Mouse (Mus musculus): ENCODE data around the gene Slc19a1. TPM values are rescaled to one million over a fixed set of nuclear protein-coding genes. Genes with fewer than 3 reads are reported as not detected.

The Slc19a1 gene
- polyA plus RNA-seq, 1 experiment from 2014 or later, result 23.5 TPM

DNA sequence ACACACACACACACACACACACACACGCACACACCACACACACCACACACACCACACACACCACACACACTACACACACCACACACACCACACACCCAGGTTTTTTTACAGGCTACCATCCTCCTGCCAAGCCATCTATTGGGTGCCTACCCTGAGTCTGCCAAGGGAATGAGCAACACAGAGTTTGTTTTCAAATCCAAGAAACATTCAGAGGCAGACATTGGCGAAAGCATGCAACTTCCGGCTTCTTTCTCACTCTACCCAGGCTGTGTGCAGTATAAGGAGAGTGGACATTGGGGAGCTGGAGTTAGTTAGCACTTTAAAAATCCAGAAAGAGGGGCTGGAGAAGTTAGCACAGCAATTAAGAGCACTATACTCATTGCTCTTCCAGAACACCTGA lies 23.3 kb upstream of the Slc19a1 start:
- no peak overlapping the region for H3K9ac ChIP-seq (replicated peaks; ENCODE audit: low read length)
- no peaks in the 10 kb centered on the region for H3K9me3 ChIP-seq (replicated peaks; ENCODE audit: control insufficient read depth, low read length)
- 0 out of 2 replicates have a peak, but pooled peaks cover 5% of the 10 kb centered on the region for H3K4me1 ChIP-seq (ENCODE audit: control insufficient read depth, insufficient read depth, low read length)
- DNase-seq (ENCODE audit: low spot score), result no peak
- H3K27me3 ChIP-seq (ENCODE audit: control insufficient read depth, insufficient read depth, low read length), result no peaks in the 10 kb centered on the region
- ATAC-seq (replicated peaks; ENCODE audit: insufficient number of reproducible peaks, low FRiP score, low TSS enrichment, low read depth), result no peak
- H3K4me2 ChIP-seq (ENCODE audit: low read depth, low read length), result no peak overlapping the region
- H3K36me3 ChIP-seq (replicated peaks; ENCODE audit: control insufficient read depth, insufficient read depth, low read depth, low read length), result no peaks in the 10 kb centered on the region
- H3K4me3 ChIP-seq (ENCODE audit: low read depth, low read length), result no peak overlapping the region
- H3K27ac ChIP-seq (replicated peaks; ENCODE audit: low read depth, low read length), result no peak overlapping the region
- WGBS, result 74% methylated on average over 3 of the region's 3 CpGs

DNA sequence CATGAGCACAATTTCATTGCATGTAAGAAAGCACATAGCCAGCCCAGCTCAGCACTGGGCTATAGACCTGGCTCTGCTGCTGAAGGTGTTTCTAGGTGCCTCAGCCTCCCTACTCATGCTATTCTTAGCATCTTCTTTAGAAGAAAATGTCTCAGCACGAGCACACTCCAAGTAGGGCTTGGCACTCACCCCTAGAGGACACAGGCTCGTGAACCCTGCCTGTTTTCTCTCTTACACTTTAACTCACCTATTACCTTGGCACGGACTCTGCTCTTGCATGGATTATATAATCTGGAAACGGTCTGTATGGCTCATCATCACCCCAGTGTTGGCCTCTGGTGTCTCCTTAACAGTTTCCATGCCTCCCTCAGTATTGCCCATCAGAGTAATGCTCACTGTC lies 20.4 kb upstream of the Slc19a1 start:
- no peaks in the 10 kb centered on the region for H3K9me3 ChIP-seq (replicated peaks; ENCODE audit: control insufficient read depth, low read length)
- DNase-seq (ENCODE audit: low spot score) (no peak), ATAC-seq (replicated peaks; ENCODE audit: insufficient number of reproducible peaks, low FRiP score, low TSS enrichment, low read depth) (no peak)
- H3K4me3 ChIP-seq (ENCODE audit: low read depth, low read length), result no peak overlapping the region
- no peak overlapping the region for H3K27ac ChIP-seq (replicated peaks; ENCODE audit: low read depth, low read length)
- H3K27me3 ChIP-seq (ENCODE audit: control insufficient read depth, insufficient read depth, low read length), result no peaks in the 10 kb centered on the region
- 0 out of 2 replicates have a peak, but pooled peaks cover 5% of the 10 kb centered on the region for H3K4me1 ChIP-seq (ENCODE audit: control insufficient read depth, insufficient read depth, low read length)
- no peaks in the 10 kb centered on the region for H3K36me3 ChIP-seq (replicated peaks; ENCODE audit: control insufficient read depth, insufficient read depth, low read depth, low read length)
- H3K9ac ChIP-seq (replicated peaks; ENCODE audit: low read length), result no peak overlapping the region
- WGBS, result 83% methylated on average over 4 of the region's 4 CpGs
- no peak overlapping the region for H3K4me2 ChIP-seq (ENCODE audit: low read depth, low read length)

DNA sequence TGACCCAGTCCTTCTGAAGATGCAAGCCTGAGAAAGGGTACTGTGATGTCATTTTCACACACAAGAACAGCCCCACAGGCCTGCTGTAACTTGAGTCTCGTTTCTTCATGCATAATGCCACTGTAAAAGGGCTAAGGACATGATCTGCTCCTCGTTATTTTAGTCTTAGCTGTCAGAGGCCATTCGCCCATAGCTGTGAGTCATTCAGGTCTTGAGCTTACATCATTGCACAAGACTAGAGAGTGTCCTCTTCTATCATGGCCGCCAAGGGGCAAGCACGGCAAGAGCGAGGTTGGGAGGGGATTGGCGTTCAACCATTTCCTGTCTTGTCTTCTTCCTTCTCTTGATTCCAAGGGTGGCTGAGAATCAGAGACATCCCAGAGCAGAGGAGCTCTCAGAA lies 16.0 kb upstream of the Slc19a1 start:
- no peak overlapping the region for H3K4me2 ChIP-seq (ENCODE audit: low read depth, low read length)
- DNase-seq (ENCODE audit: low spot score) (no peak), ATAC-seq (replicated peaks; ENCODE audit: insufficient number of reproducible peaks, low FRiP score, low TSS enrichment, low read depth) (no peak)
- no peaks in the 10 kb centered on the region for H3K27me3 ChIP-seq (ENCODE audit: control insufficient read depth, insufficient read depth, low read length)
- H3K9ac ChIP-seq (replicated peaks; ENCODE audit: low read length), result no peak overlapping the region
- H3K4me1 ChIP-seq (ENCODE audit: control insufficient read depth, insufficient read depth, low read length), result no peaks in the 10 kb centered on the region
- no peaks in the 10 kb centered on the region for H3K36me3 ChIP-seq (replicated peaks; ENCODE audit: control insufficient read depth, insufficient read depth, low read depth, low read length)
- H3K27ac ChIP-seq (replicated peaks; ENCODE audit: low read depth, low read length), result no peak overlapping the region
- no peak overlapping the region for H3K4me3 ChIP-seq (ENCODE audit: low read depth, low read length)
- 81% methylated on average over 7 of the region's 7 CpGs for WGBS
- no peaks in the 10 kb centered on the region for H3K9me3 ChIP-seq (replicated peaks; ENCODE audit: control insufficient read depth, low read length)

DNA sequence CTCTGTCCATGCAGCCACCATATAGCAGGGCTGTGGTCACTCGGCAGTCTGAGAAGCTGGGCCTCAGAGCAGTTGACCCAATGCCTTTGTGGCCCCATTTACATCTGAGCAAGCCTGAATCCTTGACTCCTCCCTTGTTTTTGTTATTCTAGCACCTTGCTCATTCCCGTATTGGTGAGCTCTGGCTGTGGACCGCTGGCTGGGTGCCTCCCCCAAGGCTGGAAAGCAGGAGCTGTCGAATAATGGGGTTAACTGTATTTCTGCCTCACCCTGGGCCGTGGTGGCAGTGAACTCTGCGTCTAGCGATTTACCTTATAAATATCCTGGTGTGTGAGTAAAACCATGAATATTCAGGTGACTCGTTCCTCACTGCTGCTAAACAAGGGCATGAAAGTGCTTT lies 15.5 kb upstream of the Slc19a1 start:
- Histone ChIP-seq H3K27me3 (ENCODE audit: control insufficient read depth, insufficient read depth, low read length) (no peaks in the 10 kb centered on the region), H3K9me3 (replicated peaks; ENCODE audit: control insufficient read depth, low read length) (no peaks in the 10 kb centered on the region), H3K36me3 (replicated peaks; ENCODE audit: control insufficient read depth, insufficient read depth, low read depth, low read length) (no peaks in the 10 kb centered on the region), H3K4me2 (ENCODE audit: low read depth, low read length) (no peak overlapping the region), H3K4me3 (ENCODE audit: low read depth, low read length) (no peak overlapping the region), H3K9ac (replicated peaks; ENCODE audit: low read length) (no peak overlapping the region), H3K27ac (replicated peaks; ENCODE audit: low read depth, low read length) (no peak overlapping the region), H3K4me1 (ENCODE audit: control insufficient read depth, insufficient read depth, low read length) (no peaks in the 10 kb centered on the region)
- DNase-seq (ENCODE audit: low spot score) (no peak), ATAC-seq (replicated peaks; ENCODE audit: insufficient number of reproducible peaks, low FRiP score, low TSS enrichment, low read depth) (no peak)
- 49% methylated on average over 8 of the region's 8 CpGs for WGBS

DNA sequence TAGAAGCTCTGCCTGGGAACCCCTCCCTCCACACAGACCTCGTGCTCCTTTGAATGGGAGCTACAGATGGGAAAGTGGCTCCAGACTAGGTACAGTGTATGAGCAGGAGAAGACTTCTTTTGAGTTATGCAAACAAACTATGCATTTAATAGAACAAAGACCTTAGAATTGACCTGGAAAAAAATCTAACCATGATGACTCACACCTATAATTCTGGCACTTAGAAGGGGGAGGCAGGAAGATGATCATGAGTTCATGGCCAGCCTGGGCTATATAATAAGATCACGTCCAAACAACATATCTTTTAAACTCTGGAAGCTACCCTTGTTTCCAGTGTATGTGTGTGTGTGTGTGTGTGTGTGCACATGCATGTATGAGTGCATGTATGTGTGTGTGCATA lies 15.0 kb upstream of the Slc19a1 start:
- Histone ChIP-seq H3K27me3 (ENCODE audit: control insufficient read depth, insufficient read depth, low read length) (no peaks in the 10 kb centered on the region), H3K27ac (replicated peaks; ENCODE audit: low read depth, low read length) (no peak overlapping the region), H3K4me3 (ENCODE audit: low read depth, low read length) (no peak overlapping the region), H3K9me3 (replicated peaks; ENCODE audit: control insufficient read depth, low read length) (no peaks in the 10 kb centered on the region), H3K4me2 (ENCODE audit: low read depth, low read length) (no peak overlapping the region), H3K4me1 (ENCODE audit: control insufficient read depth, insufficient read depth, low read length) (no peaks in the 10 kb centered on the region), H3K36me3 (replicated peaks; ENCODE audit: control insufficient read depth, insufficient read depth, low read depth, low read length) (no peaks in the 10 kb centered on the region), H3K9ac (replicated peaks; ENCODE audit: low read length) (no peak overlapping the region)
- ATAC-seq (replicated peaks; ENCODE audit: insufficient number of reproducible peaks, low FRiP score, low TSS enrichment, low read depth), result no peak
- no peak for DNase-seq (ENCODE audit: low spot score)
- WGBS, result 66% methylated on average over 2 of the region's 2 CpGs

DNA sequence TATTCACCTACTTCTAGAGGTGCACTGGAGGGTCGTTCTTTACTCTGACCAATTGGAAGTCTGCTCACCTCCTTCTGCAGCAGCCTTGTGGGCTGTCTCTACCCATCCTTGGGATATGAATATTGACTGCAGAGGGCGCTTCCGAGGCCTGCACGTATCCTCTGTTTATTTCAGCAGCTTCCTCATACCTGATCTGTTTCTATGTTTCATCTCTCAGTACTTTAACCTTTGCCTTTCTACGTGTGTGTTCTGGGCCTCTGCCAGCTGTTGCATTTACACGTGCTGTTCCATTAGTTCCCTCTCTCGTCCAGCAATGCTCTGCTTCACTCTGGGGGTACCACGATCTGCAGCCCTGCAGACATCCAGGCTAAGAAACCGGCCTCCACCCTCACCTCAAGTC lies 14.4 kb upstream of the Slc19a1 start:
- DNase-seq (ENCODE audit: low spot score) (no peak), ATAC-seq (replicated peaks; ENCODE audit: insufficient number of reproducible peaks, low FRiP score, low TSS enrichment, low read depth) (no peak)
- WGBS, result 62% methylated on average over 9 of the region's 9 CpGs
- Histone ChIP-seq H3K4me1 (ENCODE audit: control insufficient read depth, insufficient read depth, low read length) (no peaks in the 10 kb centered on the region), H3K4me3 (ENCODE audit: low read depth, low read length) (no peak overlapping the region), H3K27me3 (ENCODE audit: control insufficient read depth, insufficient read depth, low read length) (no peaks in the 10 kb centered on the region), H3K9me3 (replicated peaks; ENCODE audit: control insufficient read depth, low read length) (no peaks in the 10 kb centered on the region), H3K4me2 (ENCODE audit: low read depth, low read length) (no peak overlapping the region), H3K36me3 (replicated peaks; ENCODE audit: control insufficient read depth, insufficient read depth, low read depth, low read length) (no peaks in the 10 kb centered on the region), H3K27ac (replicated peaks; ENCODE audit: low read depth, low read length) (no peak overlapping the region), H3K9ac (replicated peaks; ENCODE audit: low read length) (no peak overlapping the region)

DNA sequence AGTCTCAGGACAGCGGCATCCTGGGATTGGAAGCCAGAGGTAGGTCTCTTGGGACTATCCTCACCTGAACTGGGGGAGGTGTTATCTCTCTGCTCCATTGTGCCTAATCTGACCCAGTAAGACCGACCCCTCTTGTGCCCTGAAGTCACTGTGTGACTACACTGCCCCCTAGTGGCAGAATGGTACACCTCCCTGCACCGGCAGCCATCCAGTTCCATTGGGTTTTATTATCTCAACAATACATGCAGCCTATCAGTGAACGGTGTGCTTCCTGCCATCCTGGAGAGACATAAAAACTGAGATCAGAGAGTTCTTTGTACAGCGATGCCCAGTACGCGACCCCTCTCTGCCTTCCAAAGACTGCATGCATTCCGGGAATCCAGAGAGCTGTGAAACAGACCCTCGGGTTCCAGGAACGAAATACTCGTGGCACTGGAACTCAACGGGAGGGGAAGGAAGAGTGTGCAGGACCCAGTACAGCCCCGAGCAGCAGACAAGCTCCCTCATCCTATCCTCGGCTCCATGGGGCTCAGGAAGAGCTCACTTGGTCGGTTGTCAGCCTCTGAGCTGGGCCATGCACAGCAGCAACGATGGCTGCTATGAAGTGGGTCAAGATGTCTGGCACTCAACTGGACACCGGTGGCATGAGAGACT lies 10.5 kb upstream of the Slc19a1 start:
- H3K9me3 ChIP-seq (replicated peaks; ENCODE audit: control insufficient read depth, low read length), result no peaks in the 10 kb centered on the region
- no peaks in the 10 kb centered on the region for H3K27me3 ChIP-seq (ENCODE audit: control insufficient read depth, insufficient read depth, low read length)
- 34% methylated on average over 17 of the region's 17 CpGs for WGBS
- H3K4me2 ChIP-seq (ENCODE audit: low read depth, low read length), result no peak overlapping the region; the same call in 1 of the 2 replicates
- DNase-seq (ENCODE audit: low spot score), result peak; percentile 88
- ATAC-seq (replicated peaks; ENCODE audit: insufficient number of reproducible peaks, low FRiP score, low TSS enrichment, low read depth), result peak; percentile 72
- H3K36me3 ChIP-seq (replicated peaks; ENCODE audit: control insufficient read depth, insufficient read depth, low read depth, low read length), result no peaks in the 10 kb centered on the region
- H3K27ac ChIP-seq (replicated peaks; ENCODE audit: low read depth, low read length), result no peak overlapping the region
- H3K4me1 ChIP-seq (ENCODE audit: control insufficient read depth, insufficient read depth, low read length), result no peaks in the 10 kb centered on the region
- H3K9ac ChIP-seq (replicated peaks; ENCODE audit: low read length), result no peak overlapping the region; the same call in 1 of the 2 replicates
- no peak overlapping the region for H3K4me3 ChIP-seq (ENCODE audit: low read depth, low read length)

DNA sequence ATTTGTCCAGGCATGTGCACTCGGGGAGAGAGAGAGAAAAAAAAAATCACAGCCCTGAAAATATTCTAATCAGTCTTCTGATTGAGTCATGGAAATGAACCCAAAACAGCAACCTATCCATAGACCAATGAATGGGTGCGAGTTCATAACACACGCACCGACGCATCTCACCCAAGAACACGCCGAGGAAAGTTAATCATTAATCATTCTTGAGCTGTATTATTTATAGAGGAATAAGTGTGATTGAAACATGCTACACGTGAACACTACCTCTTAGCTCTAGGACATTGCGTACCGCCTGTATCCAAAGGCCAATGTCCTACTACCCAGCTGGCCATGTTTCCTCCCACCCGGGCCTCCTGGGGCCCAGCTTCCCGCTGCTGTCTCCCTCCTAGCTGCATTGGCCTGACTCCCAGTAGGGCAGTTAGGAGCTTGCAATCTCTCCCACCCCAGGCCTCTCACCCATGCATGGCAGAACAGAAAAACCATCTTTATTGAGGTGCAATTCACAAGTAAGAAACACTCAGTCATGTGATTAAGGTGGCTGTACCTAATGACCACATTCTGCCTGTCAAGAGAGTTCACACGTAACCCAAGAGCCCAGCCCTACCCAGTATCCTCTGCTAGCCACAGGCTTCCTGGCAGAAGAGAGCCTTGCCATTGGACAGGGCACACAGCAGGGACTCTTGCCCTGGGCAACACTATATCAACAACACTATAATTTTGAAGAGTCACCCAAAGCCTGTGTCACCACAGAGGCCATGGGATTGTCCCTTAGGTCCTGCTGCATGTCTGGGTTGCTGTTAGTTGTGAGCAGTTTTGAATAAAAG lies 9.5 kb upstream of the Slc19a1 start:
- WGBS, result 87% methylated on average over 13 of the region's 13 CpGs
- Histone ChIP-seq H3K9ac (replicated peaks; ENCODE audit: low read length) (no peak overlapping the region), H3K27ac (replicated peaks; ENCODE audit: low read depth, low read length) (no peak overlapping the region), H3K4me3 (ENCODE audit: low read depth, low read length) (no peak overlapping the region), H3K27me3 (ENCODE audit: control insufficient read depth, insufficient read depth, low read length) (no peaks in the 10 kb centered on the region), H3K9me3 (replicated peaks; ENCODE audit: control insufficient read depth, low read length) (no peaks in the 10 kb centered on the region), H3K4me2 (ENCODE audit: low read depth, low read length) (no peak overlapping the region), H3K4me1 (ENCODE audit: control insufficient read depth, insufficient read depth, low read length) (no peaks in the 10 kb centered on the region), H3K36me3 (replicated peaks; ENCODE audit: control insufficient read depth, insufficient read depth, low read depth, low read length) (no peaks in the 10 kb centered on the region)
- DNase-seq (ENCODE audit: low spot score), result no peak
- no peak for ATAC-seq (replicated peaks; ENCODE audit: insufficient number of reproducible peaks, low FRiP score, low TSS enrichment, low read depth)

All from embryonic facial prominence, embryonic 11.5 days (tissue).